Mouse (Mus musculus) gastrocnemius, postnatal 25 days (tissue): Measurements from ENCODE around the gene Lypd3. TPM values are rescaled to one million over a fixed set of nuclear protein-coding genes. Genes with fewer than 3 reads are reported as not detected.
"Not testable (repeated sequence)": the region's sequence is repeated elsewhere in the genome, so short reads cannot be mapped to it uniquely, and the experiment has no call there.

Experiments used
- DNase-seq: peaks from one replicate; pipeline ENCODE4 v3.0.0; 2022
- total RNA-seq, 2 experiments: library from RNA; stranded (reverse); gene quantifications; 1 replicate in 1 of 2; 2 replicates in 1 of 2; pipeline ENCODE4 v1.2.3; 2021

The Lypd3 gene
- total RNA-seq, 2 experiments from 2014 or later: not detected

GRCm38 (mm10) chr7:24662575-24662974, 26.2 kb downstream of the Lypd3 start:
- peak; percentile 14 for DNase-seq

GRCm38 (mm10) chr7:24664301-24664700, 28.0 kb downstream of the Lypd3 start:
- no peak for DNase-seq

- no peak for DNase-seq
These were observed 28.6 kb downstream of the Lypd3 start for GRCm38 (mm10) chr7:24664959-24665358.

- no peak for DNase-seq
These were observed 35.6 kb downstream of the Lypd3 start for GRCm38 (mm10) chr7:24671944-24672439.

- DNase-seq: no peak
These were observed 40.2 kb downstream of the Lypd3 start, which contains the start of gene Tex101 for GRCm38 (mm10) chr7:24676575-24676974. TSS of gene Tex101 (minus strand) at chr7:24676675.

GRCm38 (mm10) chr7:24684121-24684520, 47.8 kb downstream of the Lypd3 start:
- not testable (repeated sequence) for DNase-seq

- DNase-seq: not testable (repeated sequence)
These were observed 51.2 kb downstream of the Lypd3 start for GRCm38 (mm10) chr7:24687519-24687918.

Other genes with a start within 250 kb of the Lypd3 start
- 10 to 100 TPM in 1 of 2 experiments, 1 to 10 TPM in 1; 8.2 to 11.0 TPM for gene Smg9, start 236.9 kb upstream of the Lypd3 start, total RNA-seq
- gene Irgc1, start 184.3 kb upstream of the Lypd3 start, total RNA-seq: not detected
- under 1 TPM in 1 of 2 experiments, not detected in 1; 0.75 TPM for gene Plaur, start 174.1 kb upstream of the Lypd3 start, total RNA-seq
- gene Cadm4, start 154.5 kb upstream of the Lypd3 start, total RNA-seq: 1 to 10 TPM; 4.4 to 4.5 TPM
- gene Zfp428, start 129.5 kb upstream of the Lypd3 start, total RNA-seq: 1 to 10 TPM; 4.0 TPM
- gene AC161166.1, start 124.1 kb upstream of the Lypd3 start, total RNA-seq: not detected
- 10 to 100 TPM; 12.3 to 13.0 TPM for gene Irgq, start 105.9 kb upstream of the Lypd3 start, total RNA-seq
- gene Pinlyp, start 90.4 kb upstream of the Lypd3 start, total RNA-seq: not detected
- 10 to 100 TPM; 15.8 to 17.5 TPM for gene Xrcc1, start 90.3 kb upstream of the Lypd3 start, total RNA-seq
- 10 to 100 TPM; 21.6 to 25.9 TPM for gene Ethe1, start 49.0 kb upstream of the Lypd3 start, total RNA-seq
- under 1 TPM in 1 of 2 experiments, not detected in 1; 0.13 TPM for gene Zfp575, start 48.9 kb upstream of the Lypd3 start, total RNA-seq
- under 1 TPM; 0.59 to 0.70 TPM for gene Phldb3, start 25.8 kb upstream of the Lypd3 start, total RNA-seq
- gene Tex101, start 40.1 kb downstream of the Lypd3 start, total RNA-seq: not detected
- not detected for gene BC049730, start 72.7 kb downstream of the Lypd3 start, total RNA-seq
- not detected for gene Gm4763, start 90.4 kb downstream of the Lypd3 start, total RNA-seq
- not detected for gene Cd177, start 123.8 kb downstream of the Lypd3 start, total RNA-seq
- gene Ceacam10, start 140.7 kb downstream of the Lypd3 start, total RNA-seq: not detected
- not detected for gene Gm9844, start 225.7 kb downstream of the Lypd3 start, total RNA-seq
- not detected for gene Lypd4, start 233.4 kb downstream of the Lypd3 start, total RNA-seq
- not detected for gene Dmrtc2, start 233.5 kb downstream of the Lypd3 start, total RNA-seq
- gene Rps19, start 247.8 kb downstream of the Lypd3 start, total RNA-seq: 100 to 1,000 TPM; 300 to 345 TPM